Mouse (Mus musculus) Patski (cell line): ENCODE results near the gene Cdk18. TPM values are rescaled to one million over a fixed set of nuclear protein-coding genes. Genes with fewer than 3 reads are reported as not detected.
"Not testable (repeated sequence)": the region's sequence is repeated elsewhere in the genome, so short reads cannot be mapped to it uniquely, and the experiment has no call there.

Experiments
- ATAC-seq: fragments of 100-300 bp; one replicate; pipeline ENCODE4 v1.8.0; 2021
- CTCF ChIA-PET: fragments of 350-600 bp; sonication (Branson Sonifier 250); formaldehyde crosslinking; loops from one replicate; lab custom pipeline; 2022; ENCODE audit warnings: inconsistent platforms; lab: Charles Lee
- POLR2A ChIA-PET: fragments of 350-600 bp; sonication (Branson Sonifier 250); formaldehyde crosslinking; loops from one replicate; lab custom pipeline; 2022; ENCODE audit warnings: antibody characterized with exemption, inconsistent platforms; lab: Charles Lee
- DNase-seq: peaks from one replicate; pipeline ENCODE4 v3.0.0-alpha.2; 2011; ENCODE audit warnings: low read depth, low spot score
- H3K27me3 ChIP-seq: fragments of 371-371 bp; one replicate; pipeline ENCODE4 v1.5.1; 2021
- CTCF ChIP-seq: fragments of 100-300 bp; IDR thresholded peaks from one replicate; pipeline ENCODE4 v1.5.1; 2021
- in situ Hi-C: fragments of 300-500 bp; cut with MboI; formaldehyde crosslinking; loops from 3 replicates; pipeline ENCODE4 v1.11.1; 2018; ENCODE audit warnings: low pct_unique_long_range_greater_than_20kb, mixed read lengths
- polyA plus RNA-seq: library from polyadenylated mRNA; unstranded; gene quantifications from one replicate; pipeline ENCODE4 v1.2.3, GENCODE M21; 2021

Cdk18 gene
- polyA plus RNA-seq: 88.8 TPM

- in situ Hi-C loops: no loop called here
- TF ChIP-seq CTCF: no peak
- no peak for DNase-seq
- POLR2A ChIA-PET: interaction anchor here (1.5 to 3.2 kb wide), 4 partner anchors 11 to 29 kb away, joined by 4 to 36 read pairs (median 9); no protein-coding TSS in a partner anchor
- CTCF ChIA-PET: interaction anchor here (2.3 to 4.0 kb wide), 3 partner anchors 11 to 18 kb away, joined by 11 to 31 read pairs (median 17); no protein-coding TSS in a partner anchor
- ATAC-seq: peak; percentile 80
- H3K27me3 ChIP-seq: no peaks in the 10 kb centered on the region
Observed at GRCm38 (mm10) chr1:132139416-132139864, at the start of gene Cdk18. Cdk18 (minus strand) TSS chr1:132139684.

- in situ Hi-C loops: no loop called here
- no peak for ATAC-seq
- peaks cover 3% of the 10 kb centered on the region for H3K27me3 ChIP-seq
- ChIA-PET CTCF (interaction anchor here (1.2 kb wide), 1 partner anchor 17 kb away, joined by 6 read pairs; no protein-coding TSS in a partner anchor), POLR2A (interaction anchor here (0.8 kb wide), 1 partner anchor 14 kb away, joined by 4 read pairs; no protein-coding TSS in a partner anchor)
- no peak for DNase-seq
- TF ChIP-seq CTCF: no peak
Observed at GRCm38 (mm10) chr1:132189231-132189630, 49.7 kb upstream of the Cdk18 start.

DNA sequence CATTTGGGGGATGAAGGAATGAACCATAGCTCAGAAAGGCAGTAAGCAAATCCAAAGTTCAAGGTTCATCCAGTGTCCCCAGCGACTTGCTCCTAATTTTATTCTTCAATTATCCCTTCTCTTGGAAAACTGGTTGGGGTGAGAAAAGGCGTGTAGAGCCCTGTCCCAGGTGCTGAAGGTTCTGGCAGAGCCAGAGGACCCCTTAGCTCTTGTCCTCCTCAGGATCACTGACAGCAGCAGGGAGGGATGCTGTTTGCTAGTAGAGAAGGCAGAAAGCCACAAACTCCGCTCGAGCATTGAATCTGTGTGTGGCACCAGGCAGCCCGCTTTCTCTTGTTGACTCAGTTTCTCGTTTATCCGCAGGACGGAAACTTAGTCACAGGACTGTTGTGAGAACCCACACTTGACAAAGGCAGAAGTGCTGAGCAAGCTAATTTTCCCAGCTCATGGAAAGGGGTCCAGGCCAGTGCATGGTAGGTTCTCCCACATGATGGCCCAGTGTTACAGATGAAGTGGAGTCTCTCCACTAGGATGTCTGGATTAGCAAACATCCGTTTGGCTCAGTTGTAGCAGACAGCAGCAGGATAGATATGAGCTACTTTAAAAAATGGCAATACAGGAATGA lies 49.1 kb upstream of the Cdk18 start:
- H3K27me3 ChIP-seq: peaks cover 3% of the 10 kb centered on the region
- TF ChIP-seq CTCF: no peak
- ChIA-PET CTCF (interaction anchor here (1.2 kb wide), 1 partner anchor 17 kb away, joined by 6 read pairs; no protein-coding TSS in a partner anchor), POLR2A (interaction anchor here (0.8 kb wide), 1 partner anchor 13 kb away, joined by 4 read pairs; no protein-coding TSS in a partner anchor)
- no peak for DNase-seq
- in situ Hi-C loops: no loop called here
- no peak for ATAC-seq

DNA sequence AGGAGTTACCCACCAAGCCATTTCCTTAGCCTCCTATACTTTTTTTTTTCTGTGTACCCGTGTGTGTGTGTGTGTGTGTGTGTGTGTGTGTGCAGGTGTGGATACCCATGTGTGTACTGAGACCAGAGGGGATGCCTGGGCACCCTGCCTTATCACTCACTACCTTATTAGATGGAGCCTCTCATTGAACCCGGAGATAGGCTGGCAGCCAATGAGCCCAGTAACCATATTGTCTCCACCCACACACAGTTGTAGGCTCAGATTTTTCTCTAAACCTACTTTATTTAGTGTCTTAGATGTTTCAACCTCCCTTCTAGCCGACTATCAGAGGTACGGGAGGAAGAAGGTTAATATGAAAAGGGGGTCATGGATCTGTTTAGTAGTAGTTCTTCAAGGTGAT lies 46.8 kb upstream of the Cdk18 start:
- in situ Hi-C loops: no loop called here
- ChIA-PET POLR2A (no interaction called here), CTCF (interaction anchor here (1.4 kb wide), 1 partner anchor 10 kb away, joined by 3 read pairs; no protein-coding TSS in a partner anchor)
- TF ChIP-seq CTCF: no peak
- ATAC-seq (no peak), DNase-seq (no peak)
- H3K27me3 ChIP-seq: peaks cover 3% of the 10 kb centered on the region

- in situ Hi-C loops: no loop called here
- ATAC-seq: no peak
- H3K27me3 ChIP-seq: no peaks in the 10 kb centered on the region
- CTCF ChIA-PET: interaction anchor here (1.4 kb wide), 1 partner anchor 17 kb away, joined by 6 read pairs; no protein-coding TSS in a partner anchor
- POLR2A ChIA-PET: no interaction called here
- no peak for DNase-seq
- no peak for TF ChIP-seq CTCF
Observed at GRCm38 (mm10) chr1:132171619-132172018, 32.1 kb upstream of the Cdk18 start.

DNA sequence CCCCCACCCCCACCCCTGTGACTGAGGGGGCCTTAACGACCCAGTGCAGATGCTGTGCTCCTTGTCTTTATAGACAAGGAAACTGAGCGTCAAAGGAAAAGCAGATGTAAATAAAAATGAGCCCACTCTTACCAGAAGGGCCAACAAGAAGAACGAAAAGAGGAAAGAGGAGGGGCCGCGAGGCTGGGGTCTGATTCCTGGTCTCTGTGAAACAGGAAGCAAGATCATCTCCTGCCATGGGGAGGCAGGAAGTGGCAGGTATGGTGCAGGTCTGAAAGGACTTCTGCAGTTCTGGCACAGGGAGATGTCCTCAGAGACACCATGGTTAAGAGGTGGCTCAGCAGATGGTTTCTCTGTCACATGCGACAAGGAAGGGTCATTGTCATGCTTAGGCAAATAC lies 31.2 kb upstream of the Cdk18 start:
- DNase-seq (no peak), ATAC-seq (no peak)
- in situ Hi-C loops: no loop called here
- no peak for TF ChIP-seq CTCF
- ChIA-PET POLR2A (no interaction called here), CTCF (interaction anchor here (1.1 kb wide), 1 partner anchor 28 kb away, joined by 3 read pairs; no protein-coding TSS in a partner anchor)
- no peaks in the 10 kb centered on the region for H3K27me3 ChIP-seq

DNA sequence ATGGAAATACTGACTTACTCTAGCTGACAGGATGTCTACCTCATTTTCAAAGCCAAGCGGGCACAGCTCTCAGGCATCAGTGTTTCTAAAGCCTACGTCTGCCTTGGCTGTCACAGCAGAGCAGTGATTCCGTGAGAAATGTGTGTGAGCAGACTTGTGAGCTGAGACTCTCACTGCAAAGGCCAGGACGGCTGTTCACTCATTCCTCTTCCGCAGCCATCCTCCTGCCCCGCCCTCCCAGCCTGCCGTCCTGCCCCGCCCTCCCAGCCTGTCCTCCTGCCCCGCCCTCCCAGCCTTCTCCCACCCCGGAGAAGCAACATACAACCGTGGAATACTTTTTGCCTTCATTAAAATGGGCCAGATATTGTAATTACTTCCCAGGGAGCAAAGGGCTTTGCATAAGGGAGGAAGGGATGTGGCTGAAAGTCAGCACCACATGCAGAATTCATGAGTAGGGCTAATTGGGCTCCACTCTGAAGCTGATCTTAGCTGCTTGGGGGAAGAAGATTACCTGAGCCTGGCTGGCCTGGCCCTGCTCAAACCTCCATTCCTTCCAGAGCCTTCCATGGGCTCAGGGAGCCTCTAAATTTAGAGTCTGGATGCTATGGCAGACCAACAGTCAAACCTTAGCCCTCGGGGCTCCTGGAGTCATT lies 28.8 kb upstream of the Cdk18 start:
- no peaks in the 10 kb centered on the region for H3K27me3 ChIP-seq
- in situ Hi-C loops: no loop called here
- POLR2A ChIA-PET: no interaction called here
- CTCF ChIA-PET: interaction anchor here (1.4 to 1.5 kb wide), 4 partner anchors 8 to 188 kb away, joined by 3 to 7 read pairs (median 4); no protein-coding TSS in a partner anchor
- ATAC-seq (no peak), DNase-seq (no peak)
- no peak for TF ChIP-seq CTCF

- in situ Hi-C loops: no loop called here
- peak; percentile 78 for TF ChIP-seq CTCF
- DNase-seq (no peak), ATAC-seq (no peak)
- H3K27me3 ChIP-seq: no peaks in the 10 kb centered on the region
- ChIA-PET CTCF (interaction anchor here (1.9 to 5.8 kb wide), 2 partner anchors 8 to 71 kb away, joined by 8 to 26 read pairs; no protein-coding TSS in a partner anchor), POLR2A (no interaction called here)
Observed at GRCm38 (mm10) chr1:132165859-132166258, 26.4 kb upstream of the Cdk18 start.

DNA sequence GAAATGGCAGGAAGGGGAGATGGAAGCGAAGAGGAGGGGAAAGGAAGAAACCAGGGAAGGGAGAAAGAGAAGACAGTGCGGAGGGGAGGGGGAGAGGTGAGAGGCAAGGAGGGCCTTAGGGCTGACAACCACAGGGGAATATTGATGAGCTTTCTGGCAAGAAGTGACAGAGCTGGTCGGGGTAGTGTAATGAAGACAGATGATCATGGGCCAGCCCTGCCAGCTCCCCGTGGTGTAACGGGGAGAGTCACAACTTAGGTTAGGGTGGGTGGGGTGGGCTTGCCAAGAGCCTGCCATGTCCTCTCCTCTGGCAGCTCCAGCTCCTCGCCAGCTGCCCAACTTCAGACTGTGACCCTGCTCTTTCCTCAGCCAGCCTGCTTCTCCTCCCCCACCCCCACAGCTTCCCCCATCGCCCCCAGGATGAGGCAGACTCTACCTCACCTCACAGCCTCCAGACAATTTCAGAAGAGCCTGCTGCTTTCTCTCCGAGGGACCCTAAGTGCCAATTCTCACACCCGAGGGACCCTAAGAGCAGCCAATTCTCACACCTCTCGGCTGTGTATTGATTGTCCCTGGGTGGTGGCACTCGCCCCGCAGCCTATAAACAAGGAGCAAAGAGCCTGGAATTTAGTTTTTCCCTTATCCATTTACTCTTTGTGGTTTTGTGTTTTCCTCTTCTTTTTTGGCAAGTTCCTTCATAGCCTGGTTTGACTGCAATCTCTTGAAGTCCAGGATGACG lies 25.5 kb upstream of the Cdk18 start:
- CTCF ChIA-PET: interaction anchor here (0.9 to 5.8 kb wide), 5 partner anchors 8 to 72 kb away, joined by 3 to 26 read pairs (median 3); no protein-coding TSS in a partner anchor
- in situ Hi-C loops: no loop called here
- no peak for TF ChIP-seq CTCF
- ATAC-seq (no peak), DNase-seq (no peak)
- POLR2A ChIA-PET: no interaction called here
- H3K27me3 ChIP-seq: no peaks in the 10 kb centered on the region

DNA sequence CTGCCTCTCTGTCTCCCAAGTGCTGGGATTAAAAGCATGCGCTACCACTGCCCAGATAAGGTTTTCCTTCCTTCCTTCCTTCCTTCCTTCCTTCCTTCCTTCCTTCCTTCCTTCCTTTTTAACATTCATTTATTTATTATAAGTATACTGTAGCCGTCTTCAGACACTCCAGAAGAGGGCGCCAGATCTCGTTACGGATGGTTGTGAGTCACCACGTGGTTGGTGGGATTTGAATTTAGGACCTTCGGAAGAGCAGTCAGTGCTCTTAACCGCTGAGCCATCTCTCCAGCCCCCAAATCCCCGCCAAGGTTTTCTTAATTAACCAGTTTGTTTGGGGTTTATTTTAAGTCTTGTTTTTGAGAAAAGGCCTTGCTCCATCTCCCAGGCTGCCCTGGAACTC lies 23.1 kb upstream of the Cdk18 start:
- CTCF ChIA-PET: interaction anchor here (1.0 to 5.8 kb wide), 2 partner anchors 58 to 74 kb away, joined by 3 to 26 read pairs; no protein-coding TSS in a partner anchor
- POLR2A ChIA-PET: not testable (repeated sequence)

More for the DNA sequence above, 23.1 kb upstream of the Cdk18 start:
- H3K27me3 ChIP-seq, ATAC-seq, in situ Hi-C loops, DNase-seq: not testable (repeated sequence)
